Mouse (Mus musculus) liver, postnatal 0 days (tissue): ENCODE data around the gene Ica1. TPM values are rescaled to one million over a fixed set of nuclear protein-coding genes. Genes with fewer than 3 reads are reported as not detected.

Experiments
- ATAC-seq: fragments of 200-750 bp; cut with Nextera tagmentation; 2 replicates; pipeline ENCODE4 v1.8.0; 2017; ENCODE audit warnings: mild to moderate bottlenecking, moderate library complexity
- DNase-seq: peaks from one replicate; pipeline ENCODE4 v3.0.0-alpha.2; 2016
- H3K27ac ChIP-seq: fragments of 300-500 bp; sonication (generic); 2 replicates; pipeline ENCODE4 v1.5.1; 2014; ENCODE audit warnings: antibody characterized with exemption, moderate library complexity, mild to moderate bottlenecking, low read depth
- H3K27me3 ChIP-seq: fragments of 300-500 bp; sonication (generic); 2 replicates; pipeline ENCODE4 v1.6.1; 2014; ENCODE audit warnings: low read length, control low read depth, mixed read lengths; ENCODE audit not compliant: insufficient read depth
- H3K36me3 ChIP-seq: fragments of 300-500 bp; sonication (generic); replicated peaks from 2 replicates; pipeline ENCODE4 v1.6.1; 2014; ENCODE audit warnings: mild to moderate bottlenecking, control low read depth, low read length, moderate library complexity, mixed read lengths; ENCODE audit not compliant: insufficient read depth
- H3K4me1 ChIP-seq: fragments of 300-500 bp; sonication (generic); 2 replicates; pipeline ENCODE4 v1.6.1; 2014; ENCODE audit warnings: antibody characterized with exemption, mild to moderate bottlenecking, control low read depth; ENCODE audit not compliant: insufficient read depth
- H3K4me2 ChIP-seq: fragments of 300-500 bp; sonication (generic); 2 replicates; pipeline ENCODE4 v1.6.1; 2014; ENCODE audit warnings: low read depth, mild to moderate bottlenecking, low read length, moderate library complexity, mixed read lengths
- H3K4me3 ChIP-seq: fragments of 300-500 bp; sonication (generic); 2 replicates; pipeline ENCODE4 v1.5.1; 2014; ENCODE audit warnings: low read depth, low read length
- H3K9ac ChIP-seq: fragments of 300-500 bp; sonication (generic); replicated peaks from 2 replicates; pipeline ENCODE4 v1.6.1; 2014; ENCODE audit warnings: mild to moderate bottlenecking, moderate library complexity
- H3K9me3 ChIP-seq: fragments of 300-500 bp; sonication (generic); 2 replicates; pipeline ENCODE4 v1.6.1; 2016; ENCODE audit warnings: mild to moderate bottlenecking, control low read depth, low read length, mixed read lengths
- CTCF ChIP-seq: sonication (generic); IDR thresholded peaks from 2 replicates; pipeline ENCODE4 v1.5.1; 2016; ENCODE audit warnings: antibody characterized with exemption, low read depth
- EP300 ChIP-seq: IDR thresholded peaks from 2 replicates; pipeline ENCODE4 v1.6.1; 2016; ENCODE audit warnings: antibody characterized with exemption, low read depth, mild to moderate bottlenecking
- WGBS: fragments of 180-500 bp; shearing (Covaris S2); extraction: QIAGEN DNeasy Blood & Tissue Kit; methylation state at CpG from one replicate; pipeline ENCODE4 v1.1.7; 2014; ENCODE audit not compliant: insufficient replicate concordance; 5-methylcytosine and 5-hydroxymethylcytosine counted together
- polyA plus RNA-seq: library from polyadenylated mRNA; unstranded; fragments of >200 nt; fragmentation: Nextera tagmentation; extraction: Ambion mirVana; gene quantifications from 2 replicates; pipeline ENCODE4 v1.2.1, GENCODE M21; 2015

Gene Ica1
- polyA plus RNA-seq, 1 experiment from 2014 or later = 6.9 TPM

DNA sequence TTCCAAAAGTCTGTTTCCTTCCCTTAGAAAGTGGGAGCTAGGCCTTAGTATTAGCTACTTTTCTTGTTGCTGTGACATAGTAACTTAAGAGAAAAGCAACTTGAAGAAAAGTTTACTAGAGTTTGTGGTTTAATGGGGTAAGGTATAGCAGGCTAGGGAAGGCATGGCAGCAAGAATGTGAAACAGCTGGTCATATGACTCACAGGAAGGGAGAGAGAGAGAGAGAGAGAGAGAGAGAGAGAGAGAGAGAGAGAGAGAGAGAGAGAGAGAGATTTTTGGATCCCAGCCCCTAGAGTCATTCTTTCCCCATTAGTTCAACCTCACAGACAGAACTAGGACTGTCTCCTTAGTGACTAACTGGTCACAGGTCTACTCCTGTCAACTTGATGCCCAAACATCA is 2.3 kb upstream of the Ica1 start:
- Histone ChIP-seq H3K4me1 (peaks cover 10% of the 10 kb centered on the region), H3K4me3 (no peak overlapping the region), H3K9me3 (no peaks in the 10 kb centered on the region), H3K4me2 (no peak overlapping the region), H3K9ac (no peak overlapping the region), H3K36me3 (no peaks in the 10 kb centered on the region), H3K27me3 (peaks cover 6% of the 10 kb centered on the region; the same call in 1 of the 2 replicates), H3K27ac (no peak overlapping the region)
- no peak for ATAC-seq
- TF ChIP-seq CTCF (no peak), EP300 (no peak)
- DNase-seq = no peak

GRCm38 (mm10) chr6:8777411-8778295 is 635 bp downstream of the Ica1 start:
- H3K27me3 ChIP-seq = peaks cover 6% of the 10 kb centered on the region; the same call in 1 of the 2 replicates
- H3K9ac ChIP-seq = peak overlapping the region; percentile 57
- WGBS = under 1% methylated on average over 39 of the region's 69 CpGs
- H3K27ac ChIP-seq = peak overlapping the region; percentile 57; the same call in 1 of the 2 replicates
- ATAC-seq = peak; percentile 86
- no peaks in the 10 kb centered on the region for H3K9me3 ChIP-seq
- H3K4me2 ChIP-seq = peak overlapping the region; percentile 91
- H3K36me3 ChIP-seq = no peaks in the 10 kb centered on the region
- H3K4me3 ChIP-seq = peak overlapping the region; percentile 62
- TF ChIP-seq EP300 = no peak
- no peak for TF ChIP-seq CTCF
- peaks cover 10% of the 10 kb centered on the region for H3K4me1 ChIP-seq
- DNase-seq = peak; percentile 61

DNA sequence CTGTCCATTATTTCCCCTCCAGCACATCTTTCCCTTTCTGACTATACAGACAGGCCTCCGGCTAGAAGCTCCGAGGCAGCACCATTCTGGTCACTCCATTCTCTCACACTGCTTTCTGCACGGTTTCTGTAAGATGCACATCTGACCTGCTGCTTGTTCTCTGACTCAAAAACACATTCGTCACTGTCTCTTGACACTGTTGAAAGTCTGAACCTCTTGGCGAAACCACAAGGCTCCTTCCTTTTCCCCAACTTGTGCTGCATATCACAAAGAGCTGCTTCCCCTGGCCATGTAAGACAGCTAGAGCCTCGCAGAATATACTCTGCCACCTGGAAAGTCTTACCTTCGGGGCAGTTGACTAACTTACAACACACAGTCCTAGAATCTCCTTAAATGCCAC is 6.7 kb downstream of the Ica1 start:
- Histone ChIP-seq H3K4me3 (no peak overlapping the region), H3K27ac (no peak overlapping the region), H3K9ac (no peak overlapping the region), H3K36me3 (no peaks in the 10 kb centered on the region), H3K9me3 (no peaks in the 10 kb centered on the region), H3K4me2 (peak overlapping the region; percentile 48; the same call in 1 of the 2 replicates), H3K27me3 (no peaks in the 10 kb centered on the region), H3K4me1 (peaks cover 8% of the 10 kb centered on the region)
- ATAC-seq (no peak), DNase-seq (no peak)
- TF ChIP-seq CTCF (no peak), EP300 (no peak)
- 38% methylated on average over 7 of the region's 7 CpGs for whole genome bisulfite sequencing

- H3K27me3 ChIP-seq = no peaks in the 10 kb centered on the region
- 47% methylated on average over 10 of the region's 10 CpGs for WGBS
- no peaks in the 10 kb centered on the region for H3K36me3 ChIP-seq
- TF ChIP-seq EP300 = no peak
- TF ChIP-seq CTCF = no peak
- H3K27ac ChIP-seq = peak overlapping the region; percentile 57; the same call in 1 of the 2 replicates
- H3K4me2 ChIP-seq = peak overlapping the region; percentile 48
- H3K4me1 ChIP-seq = peaks cover 8% of the 10 kb centered on the region
- no peak overlapping the region for H3K9ac ChIP-seq
- H3K9me3 ChIP-seq = no peaks in the 10 kb centered on the region
- no peak overlapping the region for H3K4me3 ChIP-seq
- ATAC-seq = peak; percentile 75
- DNase-seq = peak; percentile 28
Measured at GRCm38 (mm10) chr6:8770341-8770740, 7.9 kb downstream of the Ica1 start.

DNA sequence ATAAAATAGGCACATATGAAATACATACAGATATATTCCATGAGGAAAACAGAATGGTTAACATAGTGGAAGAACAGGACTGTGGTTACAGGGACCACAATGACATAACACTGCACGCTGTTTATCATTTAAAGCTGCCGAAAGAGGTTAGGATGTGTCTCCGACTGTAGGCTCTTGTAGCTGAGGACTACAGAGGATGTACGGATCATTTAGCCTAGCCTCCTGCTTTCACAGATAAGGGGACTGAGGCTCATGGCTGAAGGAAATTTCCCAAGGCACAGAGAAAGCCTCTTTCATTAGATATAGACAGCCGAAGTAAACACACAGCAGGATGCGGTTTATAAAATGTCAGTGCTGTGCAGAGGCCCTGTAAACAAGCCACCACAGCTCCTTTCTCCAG is 8.5 kb downstream of the Ica1 start:
- H3K4me2 ChIP-seq = peak overlapping the region; percentile 48
- TF ChIP-seq CTCF (no peak), EP300 (no peak)

DNA sequence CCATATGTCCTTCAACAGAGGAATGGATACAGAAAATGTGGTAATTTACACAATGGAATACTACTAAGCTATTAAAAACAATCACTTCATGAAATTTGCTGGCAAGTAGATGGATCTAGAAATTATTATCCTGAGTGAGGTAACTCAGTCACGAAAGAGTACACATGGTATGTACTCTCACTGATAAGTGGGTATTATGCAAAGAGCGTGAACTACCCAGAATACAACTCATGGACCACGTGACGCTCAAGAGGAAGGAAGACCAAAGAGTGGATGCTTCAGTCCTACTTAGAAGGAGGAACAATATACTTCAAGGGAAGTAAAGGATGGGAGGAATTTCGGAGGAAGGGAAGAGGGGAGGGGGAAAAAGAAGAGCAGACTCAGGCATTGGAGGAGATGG is 11.6 kb downstream of the Ica1 start:
- no peak for TF ChIP-seq EP300
- TF ChIP-seq CTCF = no peak
- no peak for ATAC-seq

More for the DNA sequence above, 8.5 kb downstream of the Ica1 start:
- H3K4me3 ChIP-seq = no peak overlapping the region
- peaks cover 8% of the 10 kb centered on the region for H3K4me1 ChIP-seq
- DNase-seq (no peak), ATAC-seq (peak; percentile 85)
- H3K9ac ChIP-seq = no peak overlapping the region
- H3K36me3 ChIP-seq = no peaks in the 10 kb centered on the region
- 29% methylated on average over 6 of the region's 6 CpGs for WGBS
- no peaks in the 10 kb centered on the region for H3K9me3 ChIP-seq
- H3K27ac ChIP-seq = peak overlapping the region; percentile 57; the same call in 1 of the 2 replicates
- no peaks in the 10 kb centered on the region for H3K27me3 ChIP-seq

More for the DNA sequence above, 11.6 kb downstream of the Ica1 start:
- Histone ChIP-seq H3K4me3 (no peak overlapping the region), H3K9ac (no peak overlapping the region), H3K36me3 (no peaks in the 10 kb centered on the region), H3K9me3 (no peaks in the 10 kb centered on the region), H3K4me2 (no peak overlapping the region), H3K27ac (no peak overlapping the region), H3K27me3 (no peaks in the 10 kb centered on the region), H3K4me1 (peaks cover 8% of the 10 kb centered on the region)
- DNase-seq = no peak
- WGBS = 70% methylated on average over 5 of the region's 5 CpGs
